Mouse (Mus musculus) heart, postnatal 0 days (tissue): Measurements from ENCODE around the gene Bphl. TPM values are rescaled to one million over a fixed set of nuclear protein-coding genes. Genes with fewer than 3 reads are reported as not detected.
A peak's percentile ranks its signal among the peaks of the same experiment; 100 is the strongest.

Experiments
- ATAC-seq: fragments of 200-750 bp; cut with Nextera tagmentation; 2 replicates; pipeline ENCODE4 v1.8.0; 2017; ENCODE audit warnings: low read depth, moderate number of reproducible peaks, moderate library complexity; ENCODE audit not compliant: insufficient read depth
- DNase-seq: peaks from one replicate; pipeline ENCODE4 v3.0.0-alpha.2; 2016; ENCODE audit warnings: low spot score
- H3K27ac ChIP-seq: fragments of 300-500 bp; sonication (generic); 2 replicates; pipeline ENCODE4 v1.5.1; 2014; ENCODE audit warnings: low read depth, mild to moderate bottlenecking
- H3K27me3 ChIP-seq: fragments of 300-500 bp; sonication (generic); 2 replicates; pipeline ENCODE4 v1.6.1; 2014; ENCODE audit warnings: low read length, mixed read lengths; ENCODE audit not compliant: control insufficient read depth, insufficient read depth
- H3K36me3 ChIP-seq: fragments of 300-500 bp; sonication (generic); replicated peaks from 2 replicates; pipeline ENCODE4 v1.6.1; 2014; ENCODE audit warnings: low read length, mixed read lengths; ENCODE audit not compliant: control insufficient read depth, insufficient read depth
- H3K4me1 ChIP-seq: fragments of 300-500 bp; sonication (generic); 2 replicates; pipeline ENCODE4 v1.6.1; 2014; ENCODE audit warnings: antibody characterized with exemption; ENCODE audit not compliant: control insufficient read depth, insufficient read depth
- H3K4me2 ChIP-seq: fragments of 300-500 bp; sonication (generic); 2 replicates; pipeline ENCODE4 v1.6.1; 2014; ENCODE audit warnings: low read depth, mild to moderate bottlenecking, low read length, moderate library complexity
- H3K4me3 ChIP-seq: fragments of 300-500 bp; sonication (generic); 2 replicates; pipeline ENCODE4 v1.5.1; 2014; ENCODE audit warnings: low read depth, low read length
- H3K9ac ChIP-seq: fragments of 300-500 bp; sonication (generic); replicated peaks from 2 replicates; pipeline ENCODE4 v1.6.1; 2014; ENCODE audit warnings: low read depth, low read length, mixed read lengths
- H3K9me3 ChIP-seq: fragments of 300-500 bp; sonication (generic); replicated peaks from 2 replicates; pipeline ENCODE4 v1.6.1; 2016; ENCODE audit warnings: low read length; ENCODE audit not compliant: control insufficient read depth
- CTCF ChIP-seq: IDR thresholded peaks from 2 replicates; pipeline ENCODE4 v1.5.1; 2016; ENCODE audit warnings: antibody characterized with exemption, control low read depth, low read depth
- EP300 ChIP-seq: IDR thresholded peaks from 2 replicates; pipeline ENCODE4 v1.6.1; 2016; ENCODE audit warnings: antibody characterized with exemption, low read depth
- WGBS: fragments of 180-500 bp; shearing (Covaris S2); extraction: QIAGEN DNeasy Blood & Tissue Kit; methylation state at CpG from one replicate; pipeline ENCODE4 v1.1.7; 2014; 5-methylcytosine and 5-hydroxymethylcytosine counted together
- polyA plus RNA-seq: library from polyadenylated mRNA; unstranded; fragments of >200 nt; fragmentation: Nextera tagmentation; extraction: Ambion mirVana; gene quantifications from 2 replicates; pipeline ENCODE4 v1.2.1, GENCODE M21; 2015
- total RNA-seq: library from RNA; depleted of rRNA; stranded (reverse); fragments of >200 nt; gene quantifications from 2 replicates; pipeline ENCODE4 v1.2.3, GENCODE M21; 2014; ENCODE audit warnings: low replicate concordance

Bphl gene
- total and polyA plus RNA-seq, 2 experiments from 2014 or later: 53.2 to 64.2 TPM

- Histone ChIP-seq H3K4me2 (no peak overlapping the region), H3K27ac (peak overlapping the region; percentile 84; the same call in 1 of the 2 replicates), H3K9ac (no peak overlapping the region), H3K9me3 (no peaks in the 10 kb centered on the region), H3K4me1 (peaks cover 8% of the 10 kb centered on the region; the same call in 1 of the 2 replicates), H3K36me3 (peaks cover 26% of the 10 kb centered on the region), H3K4me3 (no peak overlapping the region), H3K27me3 (no peaks in the 10 kb centered on the region)
- DNase-seq (no peak), ATAC-seq (no peak)
- TF ChIP-seq CTCF (no peak), EP300 (no peak)
- WGBS: 65% methylated on average over 5 of the region's 5 CpGs
Measured at GRCm38 (mm10) chr13:34036726-34037125, 671 bp upstream of the Bphl start.

- WGBS: 29% methylated on average over 5 of the region's 5 CpGs
- peak; percentile 12; the same call in 1 of the 2 replicates for ATAC-seq
- no peak for TF ChIP-seq CTCF
- no peak for TF ChIP-seq EP300
Measured at GRCm38 (mm10) chr13:34038056-34038432, 647 bp downstream of the Bphl start.

GRCm38 (mm10) chr13:34038901-34039341 lies 1.5 kb downstream of the Bphl start:
- Histone ChIP-seq H3K4me1 (peaks cover 8% of the 10 kb centered on the region; the same call in 1 of the 2 replicates), H3K27ac (no peak overlapping the region), H3K9me3 (no peaks in the 10 kb centered on the region), H3K4me2 (peak overlapping the region; percentile 81), H3K9ac (no peak overlapping the region), H3K4me3 (no peak overlapping the region), H3K27me3 (no peaks in the 10 kb centered on the region), H3K36me3 (peaks cover 8% of the 10 kb centered on the region; the same call in 1 of the 2 replicates)
- no peak for ATAC-seq
- WGBS: 61% methylated on average over 8 of the region's 8 CpGs
- no peak for DNase-seq
- no peak for TF ChIP-seq EP300
- no peak for TF ChIP-seq CTCF

More at GRCm38 (mm10) chr13:34038056-34038432, 647 bp downstream of the Bphl start:
- peaks cover 16% of the 10 kb centered on the region for H3K36me3 ChIP-seq
- peak overlapping the region; percentile 87 for H3K4me3 ChIP-seq
- peaks cover 8% of the 10 kb centered on the region; the same call in 1 of the 2 replicates for H3K4me1 ChIP-seq
- H3K27me3 ChIP-seq: no peaks in the 10 kb centered on the region
- H3K9me3 ChIP-seq: no peaks in the 10 kb centered on the region
- H3K27ac ChIP-seq: peak overlapping the region; percentile 84
- H3K9ac ChIP-seq: peak overlapping the region; percentile 91
- no peak for DNase-seq
- peak overlapping the region; percentile 81 for H3K4me2 ChIP-seq

- Histone ChIP-seq H3K9ac (no peak overlapping the region), H3K27ac (no peak overlapping the region), H3K4me2 (no peak overlapping the region), H3K4me1 (peaks cover 8% of the 10 kb centered on the region; the same call in 1 of the 2 replicates), H3K4me3 (no peak overlapping the region), H3K9me3 (no peaks in the 10 kb centered on the region), H3K36me3 (no peaks in the 10 kb centered on the region; the same call in 1 of the 2 replicates), H3K27me3 (no peaks in the 10 kb centered on the region)
- TF ChIP-seq EP300: no peak
- no peak for TF ChIP-seq CTCF
- 90% methylated on average over 3 of the region's 3 CpGs for WGBS
- ATAC-seq (no peak), DNase-seq (no peak)
Measured at GRCm38 (mm10) chr13:34040091-34040490, 2.7 kb downstream of the Bphl start.

- TF ChIP-seq EP300 (no peak), CTCF (no peak)
- Histone ChIP-seq H3K9me3 (no peaks in the 10 kb centered on the region), H3K9ac (no peak overlapping the region), H3K27ac (no peak overlapping the region), H3K4me3 (no peak overlapping the region), H3K36me3 (peaks cover 10% of the 10 kb centered on the region; the same call in 1 of the 2 replicates), H3K4me1 (0 out of 2 replicates have a peak, but pooled peaks cover 3% of the 10 kb centered on the region), H3K27me3 (no peaks in the 10 kb centered on the region), H3K4me2 (no peak overlapping the region)
- ATAC-seq (no peak), DNase-seq (no peak)
- 61% methylated on average over 7 of the region's 7 CpGs for WGBS
Measured at GRCm38 (mm10) chr13:34043716-34044393, 6.5 kb downstream of the Bphl start.
